In genomic region chr12:12788263-12788852, GRCm38 (mm10) we compare ENCODE assay signal across 9 mouse cellular contexts.
DNase-seq lines count a peak whose midpoint lies in the region; ATAC-seq and TF ChIP-seq lines count a peak whose summit lies in the region.
"Had no signal": no experiment of that assay in that cellular context is flagged by ENCODE, and none has a peak within 500 bp of the region (broad histone marks: within the 10 kb centered on the region; RNA-seq: fewer than 3 reads in every experiment).

No protein-coding gene starts in this region.

- no peaks in the 10 kb centered on the region for H3K36me3 ChIP-seq in heart, embryonic 14.5 days (ENCODE audit: control insufficient read depth, insufficient read depth, low read length)
- no peaks in the 10 kb centered on the region for H3K36me3 ChIP-seq in embryonic facial prominence, embryonic 13.5 days
- no peaks in the 10 kb centered on the region for H3K36me3 ChIP-seq in intestine, postnatal 0 days (ENCODE audit: control insufficient read depth, insufficient read depth)
- H3K36me3 ChIP-seq in neural tube, embryonic 12.5 days: no peaks in the 10 kb centered on the region

- no peak overlapping the region for H3K27ac ChIP-seq in heart, embryonic 14.5 days (replicated peaks in 1 of 2; ENCODE audit: control insufficient read depth in 1 of 2, insufficient read depth in 1 of 2, low read depth in 2 of 2, low read length in 2 of 2)
- no peak overlapping the region for H3K27ac ChIP-seq in embryonic facial prominence, embryonic 13.5 days
- peak overlapping the region; percentile 85 for H3K27ac ChIP-seq in intestine, postnatal 0 days (ENCODE audit: low read depth, low read length)
- no peak overlapping the region for H3K27ac ChIP-seq in neural tube, embryonic 12.5 days
- H3K27ac ChIP-seq in cerebellum, adult 2 months (ENCODE audit: insufficient read depth, low read length): no peak overlapping the region

- no peak for TF ChIP-seq CTCF in intestine, postnatal 0 days (IDR thresholded peaks at IDR 0.05; ENCODE audit: low read depth)
- TF ChIP-seq CTCF in cerebellum, adult 2 months (IDR thresholded peaks at IDR 0.05; ENCODE audit: borderline replicate concordance, insufficient read depth, low read depth, low read length): no peak

- H3K4me3 ChIP-seq in heart, embryonic 14.5 days (ENCODE audit: control insufficient read depth in 1 of 2, insufficient read depth in 1 of 2, low read depth in 1 of 2, low read length in 2 of 2): peak overlapping the region in 1 of 2 experiments; percentile 23; a peak in 2 of 4 replicates
- H3K4me3 ChIP-seq in embryonic facial prominence, embryonic 13.5 days: no peak overlapping the region; the same call in 1 of the 2 replicates
- 0 out of 2 replicates have a peak overlapping the region, but pooled peaks have one; percentile 1 for H3K4me3 ChIP-seq in intestine, postnatal 0 days (ENCODE audit: low read depth, low read length)
- H3K4me3 ChIP-seq in neural tube, embryonic 12.5 days: peak overlapping the region; percentile 10; the same call in 1 of the 2 replicates
- no peak overlapping the region for H3K4me3 ChIP-seq in cerebellum, adult 2 months (replicated peaks; ENCODE audit: insufficient read depth, low read depth, low read length)

- ATAC-seq in heart, embryonic 14.5 days (ENCODE audit: insufficient number of reproducible peaks, insufficient read depth, low FRiP score, low read depth): no peak
- no peak for ATAC-seq in embryonic facial prominence, embryonic 13.5 days (ENCODE audit: insufficient number of reproducible peaks, insufficient read depth, low FRiP score, low TSS enrichment, low read depth)
- peak; percentile 95 for ATAC-seq in intestine, postnatal 0 days
- ATAC-seq in neural tube, embryonic 12.5 days (ENCODE audit: low FRiP score, low read depth): peak; percentile 39; the same call in 1 of the 2 replicates

- TF ChIP-seq POLR2A in cerebellum, adult 2 months (IDR thresholded peaks at IDR 0.05; ENCODE audit: borderline replicate concordance, insufficient read depth, low read length): no peak

- H3K4me1 ChIP-seq in heart, embryonic 14.5 days (ENCODE audit: control insufficient read depth in 2 of 2, insufficient read depth in 2 of 2, low read length in 2 of 2): peaks cover 18 to 20% of the 10 kb centered on the region in 2 experiments; a peak in 3 of 4 replicates
- H3K4me1 ChIP-seq in embryonic facial prominence, embryonic 13.5 days: peaks cover 35% of the 10 kb centered on the region
- H3K4me1 ChIP-seq in intestine, postnatal 0 days (replicated peaks; ENCODE audit: control insufficient read depth, insufficient read depth, low read length): 0 out of 2 replicates have a peak, but pooled peaks cover 6% of the 10 kb centered on the region
- H3K4me1 ChIP-seq in neural tube, embryonic 12.5 days: peaks cover 16% of the 10 kb centered on the region
- H3K4me1 ChIP-seq in cerebellum, adult 2 months (ENCODE audit: control insufficient read depth, insufficient read depth, low read length): no peaks in the 10 kb centered on the region

- H3K27me3 ChIP-seq in heart, embryonic 14.5 days (ENCODE audit: control insufficient read depth, insufficient read depth, low read length): no peaks in the 10 kb centered on the region
- peaks cover 18% of the 10 kb centered on the region for H3K27me3 ChIP-seq in embryonic facial prominence, embryonic 13.5 days
- H3K27me3 ChIP-seq in intestine, postnatal 0 days (replicated peaks; ENCODE audit: control insufficient read depth, insufficient read depth, low read length): no peaks in the 10 kb centered on the region
- peaks cover 6% of the 10 kb centered on the region; the same call in 1 of the 2 replicates for H3K27me3 ChIP-seq in neural tube, embryonic 12.5 days (replicated peaks)
- no peaks in the 10 kb centered on the region; the same call in 1 of the 2 replicates for H3K27me3 ChIP-seq in cerebellum, adult 2 months (ENCODE audit: control insufficient read depth, insufficient read depth, low read length)

- H3K4me2 ChIP-seq in heart, embryonic 14.5 days (ENCODE audit: low read length): peak overlapping the region; percentile 61
- H3K4me2 ChIP-seq in embryonic facial prominence, embryonic 13.5 days: peak overlapping the region; percentile 56
- peak overlapping the region; percentile 55 for H3K4me2 ChIP-seq in intestine, postnatal 0 days (replicated peaks; ENCODE audit: low read depth)
- peak overlapping the region; percentile 54 for H3K4me2 ChIP-seq in neural tube, embryonic 12.5 days (replicated peaks)

- H3K9me3 ChIP-seq in heart, embryonic 14.5 days (ENCODE audit: control insufficient read depth, low read length): no peaks in the 10 kb centered on the region
- no peaks in the 10 kb centered on the region for H3K9me3 ChIP-seq in embryonic facial prominence, embryonic 13.5 days
- H3K9me3 ChIP-seq in intestine, postnatal 0 days (ENCODE audit: control insufficient read depth): no peaks in the 10 kb centered on the region
- no peaks in the 10 kb centered on the region for H3K9me3 ChIP-seq in neural tube, embryonic 12.5 days

- peak overlapping the region; percentile 49; the same call in 1 of the 2 replicates for H3K9ac ChIP-seq in heart, embryonic 14.5 days (ENCODE audit: low read length)
- 0 out of 2 replicates have a peak overlapping the region, but pooled peaks have one; percentile 49 for H3K9ac ChIP-seq in embryonic facial prominence, embryonic 13.5 days
- no peak overlapping the region for H3K9ac ChIP-seq in intestine, postnatal 0 days (ENCODE audit: low read depth, low read length)
- H3K9ac ChIP-seq in neural tube, embryonic 12.5 days: peak overlapping the region; percentile 22; the same call in 1 of the 2 replicates

- 19% methylated on average over 13 of the region's 13 CpGs for WGBS in heart, embryonic 14.5 days
- 26% methylated on average over 13 of the region's 13 CpGs for WGBS in embryonic facial prominence, embryonic 13.5 days
- WGBS in intestine, postnatal 0 days: 31% methylated on average over 13 of the region's 13 CpGs
- WGBS in neural tube, embryonic 12.5 days: 11% methylated on average over 13 of the region's 13 CpGs
- WGBS in cerebellum, adult 2 months: 57% methylated on average over 13 of the region's 13 CpGs

- DNase-seq in heart, adult 9 months (ENCODE audit: low spot score in 2 of 2): no peak
- no peak for DNase-seq in T-cell, adult 2 months (ENCODE audit: low spot score)
- DNase-seq in cerebellum, adult 2 months: no peak
- no peak for DNase-seq in cerebellum, adult 8-10 months
- DNase-seq: kidney, postnatal 4 days had no signal

Comparison
In these comparisons a context has a peak if more than half of its experiments do, and no peak if none do; other contexts are left out.
1. ATAC-seq: peak in intestine, postnatal 0 days (single experiment) and neural tube, embryonic 12.5 days (single experiment); none in heart, embryonic 14.5 days (single experiment) and embryonic facial prominence, embryonic 13.5 days (single experiment).
2. H3K4me3 ChIP-seq: peak in intestine, postnatal 0 days (single experiment) and neural tube, embryonic 12.5 days (single experiment); none in embryonic facial prominence, embryonic 13.5 days (single experiment) and cerebellum, adult 2 months (single experiment).
3. Peak in every context shown above with its lines, with median percentiles within 50 percentile points of each other: H3K4me2 ChIP-seq.